Mouse (Mus musculus) thymus, adult 2 months (tissue): Measurements from ENCODE around the gene Ksr2. TPM values are rescaled to one million over a fixed set of nuclear protein-coding genes. Genes with fewer than 3 reads are reported as not detected.

ENCODE experiments used
- DNase-seq: peaks from one replicate; pipeline ENCODE4 v3.0.0; 2021
- H3K27ac ChIP-seq: fragments of 200-500 bp; 2 replicates; pipeline ENCODE4 v1.5.1; 2012; ENCODE audit warnings: low read length, control low read depth; ENCODE audit not compliant: control insufficient read depth, insufficient read depth
- H3K27me3 ChIP-seq: fragments of 200-500 bp; 2 replicates; pipeline ENCODE4 v1.6.1; 2012; ENCODE audit warnings: mild to moderate bottlenecking, low read length, moderate library complexity, mixed read lengths; ENCODE audit not compliant: control insufficient read depth, insufficient read depth
- H3K36me3 ChIP-seq: fragments of 200-500 bp; 2 replicates; pipeline ENCODE4 v1.6.1; 2012; ENCODE audit warnings: mild to moderate bottlenecking, low read length, moderate library complexity; ENCODE audit not compliant: control insufficient read depth, insufficient read depth
- H3K4me1 ChIP-seq: fragments of 200-500 bp; replicated peaks from 2 replicates; pipeline ENCODE4 v1.6.1; 2012; ENCODE audit warnings: low read length; ENCODE audit not compliant: control insufficient read depth, insufficient read depth
- H3K4me3 ChIP-seq: fragments of 200-500 bp; 2 replicates; pipeline ENCODE4 v1.5.1; 2012; ENCODE audit warnings: mild to moderate bottlenecking, low read length, control low read depth, moderate library complexity; ENCODE audit not compliant: control insufficient read depth, insufficient read depth
- CTCF ChIP-seq: fragments of 200-500 bp; IDR thresholded peaks from 2 replicates; pipeline ENCODE4 v1.5.1; 2012; ENCODE audit warnings: mild to moderate bottlenecking, control low read depth, low read length, moderate library complexity, borderline replicate concordance; ENCODE audit not compliant: control insufficient read depth, poor library complexity, insufficient read depth; ENCODE audit errors: extremely low read depth
- POLR2A ChIP-seq: fragments of 200-500 bp; IDR thresholded peaks from 2 replicates; pipeline ENCODE4 v1.6.1; 2012; ENCODE audit warnings: mild to moderate bottlenecking, low read length, control low read depth, moderate library complexity; ENCODE audit not compliant: control insufficient read depth, poor library complexity, insufficient read depth; ENCODE audit errors: extremely low read depth
- WGBS: fragments of 180-500 bp; shearing (Covaris S2); methylation state at CpG from one replicate; pipeline ENCODE4 v1.1.7; 2018; 5-methylcytosine and 5-hydroxymethylcytosine counted together
- polyA plus RNA-seq: library from polyadenylated mRNA; depleted of rRNA; stranded (reverse); fragments of >200 nt; gene quantifications from 2 replicates; pipeline ENCODE4 v1.2.3, GENCODE M21; 2012

The Ksr2 gene
- polyA plus RNA-seq, 1 experiment, result 0.54 TPM

- Histone ChIP-seq H3K4me3 (no peak overlapping the region), H3K27ac (no peak overlapping the region), H3K36me3 (no peaks in the 10 kb centered on the region), H3K27me3 (no peaks in the 10 kb centered on the region), H3K4me1 (no peaks in the 10 kb centered on the region)
- no peak for DNase-seq
- 75% methylated on average over 18 of the region's 18 CpGs for WGBS
- TF ChIP-seq POLR2A, result no peak
- TF ChIP-seq CTCF, result no peak
These were observed 27.5 kb downstream of the Ksr2 start for GRCm38 (mm10) chr5:117441242-117441842.

- no peak for DNase-seq
- Histone ChIP-seq H3K36me3 (no peaks in the 10 kb centered on the region), H3K27me3 (no peaks in the 10 kb centered on the region), H3K4me3 (no peak overlapping the region), H3K27ac (no peak overlapping the region), H3K4me1 (no peaks in the 10 kb centered on the region)
- TF ChIP-seq CTCF, result no peak
- TF ChIP-seq POLR2A, result no peak
- WGBS, result 92% methylated on average over 12 of the region's 12 CpGs
These were observed 28.5 kb downstream of the Ksr2 start for GRCm38 (mm10) chr5:117442157-117442765.

GRCm38 (mm10) chr5:117443141-117443540 lies 29.3 kb downstream of the Ksr2 start:
- TF ChIP-seq CTCF, result no peak
- no peak for TF ChIP-seq POLR2A
- Histone ChIP-seq H3K36me3 (no peaks in the 10 kb centered on the region), H3K4me3 (no peak overlapping the region), H3K27ac (no peak overlapping the region), H3K27me3 (no peaks in the 10 kb centered on the region), H3K4me1 (no peaks in the 10 kb centered on the region)
- DNase-seq, result no peak
- WGBS, result 87% methylated on average over 4 of the region's 4 CpGs

GRCm38 (mm10) chr5:117443902-117444301 lies 30.1 kb downstream of the Ksr2 start:
- no peaks in the 10 kb centered on the region for H3K36me3 ChIP-seq
- DNase-seq, result no peak
- no peak overlapping the region for H3K27ac ChIP-seq
- no peak for TF ChIP-seq CTCF
- no peak for TF ChIP-seq POLR2A
- no peaks in the 10 kb centered on the region for H3K27me3 ChIP-seq
- H3K4me1 ChIP-seq, result no peaks in the 10 kb centered on the region
- H3K4me3 ChIP-seq, result no peak overlapping the region
- 95% methylated on average over 6 of the region's 6 CpGs for WGBS

GRCm38 (mm10) chr5:117447698-117448097 lies 33.9 kb downstream of the Ksr2 start:
- Histone ChIP-seq H3K27ac (no peak overlapping the region), H3K4me3 (no peak overlapping the region), H3K4me1 (no peaks in the 10 kb centered on the region), H3K27me3 (no peaks in the 10 kb centered on the region), H3K36me3 (no peaks in the 10 kb centered on the region)
- DNase-seq, result no peak
- no peak for TF ChIP-seq POLR2A
- TF ChIP-seq CTCF, result no peak
- 45% methylated on average over 6 of the region's 6 CpGs for WGBS

- H3K27ac ChIP-seq, result no peak overlapping the region
- 95% methylated on average over 2 of the region's 2 CpGs for WGBS
- no peak overlapping the region for H3K4me3 ChIP-seq
- DNase-seq, result no peak
- no peaks in the 10 kb centered on the region for H3K27me3 ChIP-seq
- no peaks in the 10 kb centered on the region for H3K4me1 ChIP-seq
- no peaks in the 10 kb centered on the region for H3K36me3 ChIP-seq
- TF ChIP-seq POLR2A (no peak), CTCF (no peak)
These were observed 38.2 kb downstream of the Ksr2 start for GRCm38 (mm10) chr5:117452013-117452412.
